Mouse (Mus musculus) T-helper 17 cell (primary cell): ENCODE data around the gene Dpf3.

Source experiments
- in situ Hi-C, 2 experiments: fragments of 300-600 bp; cut with MboI, MseI; formaldehyde crosslinking; loops; 1 replicate in 1 of 2; 2 replicates in 1 of 2; pipeline ENCODE4 v1.15.1; 2025; ENCODE audit warnings: high pct_unique_total_duplicates in 2 of 2

Dpf3 gene

DNA sequence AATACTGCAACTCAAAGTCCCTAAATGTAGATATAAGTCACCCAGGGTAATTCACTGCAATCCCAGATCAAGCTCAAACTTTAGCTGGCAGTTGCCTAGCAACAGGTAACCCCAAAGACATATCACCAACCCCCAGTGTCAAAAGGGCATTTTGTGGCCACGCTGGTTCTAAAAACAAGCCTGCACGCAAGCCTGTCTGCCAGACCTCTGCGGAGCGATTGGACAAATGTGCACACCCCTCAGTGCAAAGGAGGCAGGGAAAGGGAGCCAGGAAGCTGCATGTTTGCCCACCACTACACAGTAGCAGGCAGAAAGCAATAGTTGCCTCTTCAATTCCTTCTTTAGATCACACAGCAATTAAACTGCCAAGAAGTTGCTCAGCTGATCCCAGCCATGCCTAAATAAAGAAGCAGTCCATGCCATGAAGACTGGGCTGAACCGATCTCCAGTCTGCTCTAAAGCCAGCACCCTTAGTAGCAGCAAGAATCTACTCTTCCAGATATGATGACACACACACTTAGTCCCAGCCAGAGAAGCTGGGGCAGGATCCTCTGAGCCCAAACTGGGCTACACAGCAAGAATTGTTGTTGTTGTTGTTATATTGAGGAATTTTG is 13.4 kb downstream of the Dpf3 start:
- in situ Hi-C loops, result no loop called here

DNA sequence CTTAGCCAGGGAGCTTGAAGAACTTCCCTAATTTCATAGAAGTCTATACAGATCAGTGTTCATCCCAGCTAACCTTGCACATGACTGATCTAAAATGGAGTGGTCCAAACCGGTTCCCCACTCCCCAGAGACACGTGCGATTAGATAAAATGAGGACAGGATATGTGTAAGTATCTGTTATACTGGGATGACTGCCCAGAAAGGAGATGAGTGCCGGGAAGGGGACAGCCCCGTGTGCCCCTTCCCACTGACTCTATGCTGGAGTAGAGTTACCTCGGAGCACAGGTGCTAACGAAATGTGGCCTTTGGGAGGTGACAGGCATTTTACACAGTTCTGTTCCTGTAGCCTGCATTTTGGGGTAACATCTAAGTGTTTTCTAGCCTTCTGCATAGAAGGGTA is 15.8 kb downstream of the Dpf3 start:
- in situ Hi-C loops, result no loop called here

GRCm38 (mm10) chr12:83470085-83470484 is 17.4 kb downstream of the Dpf3 start:
- in situ Hi-C loops, result no loop called here

DNA sequence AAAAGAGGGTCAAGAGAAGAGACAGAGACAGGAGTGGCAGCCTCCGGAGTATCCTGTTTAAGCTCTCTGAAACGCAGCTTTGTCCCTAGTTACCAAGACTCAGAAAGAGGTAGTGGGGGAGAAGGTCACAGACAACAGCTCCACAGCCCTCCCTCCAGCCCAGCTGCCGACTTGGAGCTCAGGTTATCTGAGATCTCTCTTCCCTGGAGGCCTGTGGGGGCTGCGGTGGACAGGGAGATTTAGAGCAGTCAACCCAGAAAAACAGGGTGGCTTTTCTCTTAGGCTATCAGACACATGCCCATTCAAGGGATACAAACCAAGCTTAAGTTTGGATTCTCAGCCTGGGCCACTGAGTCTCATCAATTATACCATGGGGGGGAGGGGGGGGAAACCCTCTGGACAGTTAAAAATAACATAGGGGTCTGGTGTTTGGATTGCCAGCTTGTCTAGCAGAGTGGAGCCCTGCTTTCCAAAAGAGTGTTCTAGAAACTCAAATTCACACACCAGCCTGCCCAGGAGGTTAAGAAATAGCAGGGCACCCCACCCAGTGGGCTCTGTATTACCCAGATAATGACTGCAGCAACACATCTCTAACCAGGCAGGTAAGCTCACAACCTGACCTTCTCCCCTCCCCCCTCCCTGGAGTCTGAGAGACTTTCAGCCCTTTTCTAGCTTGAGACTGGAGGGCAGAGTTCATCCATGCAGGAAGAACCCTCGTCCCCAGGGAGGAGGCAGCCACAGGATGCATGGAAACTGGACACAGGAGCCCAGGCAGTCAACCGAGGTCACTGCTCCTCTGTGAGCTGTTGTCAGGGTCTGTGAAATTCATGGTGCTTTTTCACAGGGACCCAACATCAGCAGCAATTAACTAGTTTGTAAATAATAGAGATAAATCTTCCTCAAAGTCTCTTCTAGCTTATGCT is 20.7 kb downstream of the Dpf3 start:
- in situ Hi-C loops, result no loop called here

GRCm38 (mm10) chr12:83466053-83466452 is 21.5 kb downstream of the Dpf3 start:
- in situ Hi-C loops, result no loop called here

- in situ Hi-C loops, result no loop called here
Observed at GRCm38 (mm10) chr12:83460272-83460671, 27.2 kb downstream of the Dpf3 start.

DNA sequence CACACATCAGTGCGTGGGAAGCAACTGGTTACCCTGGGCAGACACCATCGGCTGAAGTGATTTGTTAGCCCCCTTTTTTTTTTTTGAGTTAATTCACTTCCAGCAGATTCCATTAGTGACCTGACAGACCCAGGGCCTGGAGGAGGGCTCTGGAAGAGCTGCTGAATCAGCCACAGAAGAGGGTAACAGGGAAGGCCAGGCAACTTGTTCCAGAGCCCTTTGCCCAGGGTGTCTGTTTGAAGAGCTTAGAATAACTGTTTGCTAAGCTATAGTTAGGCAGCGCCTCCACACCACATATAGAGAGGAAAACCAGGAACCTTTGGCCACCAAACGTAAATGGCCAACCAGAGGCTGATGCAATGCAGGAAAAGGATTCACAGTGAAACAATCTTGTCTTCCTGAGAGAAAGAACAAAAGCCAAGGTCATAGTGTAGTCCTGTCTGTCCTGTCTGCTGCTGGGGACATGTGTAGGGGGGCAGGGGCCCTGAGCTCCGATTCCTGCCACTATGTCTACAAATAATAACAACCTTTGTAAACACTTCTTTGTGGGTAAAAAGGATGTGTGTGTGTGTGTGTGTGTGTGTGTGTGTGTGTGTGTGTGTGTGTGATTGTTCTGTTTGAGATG is 32.7 kb downstream of the Dpf3 start:
- in situ Hi-C loops, result no loop called here

DNA sequence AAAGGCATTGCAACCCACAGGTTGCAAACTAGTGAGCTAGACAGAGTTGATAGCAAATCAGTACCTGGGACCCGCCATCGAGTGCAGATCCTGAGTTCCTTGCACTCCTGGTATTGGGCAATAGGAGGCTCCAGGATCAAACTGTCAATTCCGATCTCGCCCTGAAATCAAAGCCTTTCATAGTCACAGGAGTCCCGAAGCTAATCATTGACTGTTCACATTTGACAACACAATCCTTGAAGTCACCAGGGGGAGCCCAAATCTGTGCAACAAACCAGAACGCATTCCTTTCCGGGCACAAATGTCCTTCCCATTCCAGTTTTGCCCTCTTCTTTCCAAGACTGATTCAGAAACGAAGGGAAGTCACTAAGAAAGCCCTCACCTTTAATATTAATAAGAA is 35.7 kb downstream of the Dpf3 start:
- in situ Hi-C loops, result no loop called here

DNA sequence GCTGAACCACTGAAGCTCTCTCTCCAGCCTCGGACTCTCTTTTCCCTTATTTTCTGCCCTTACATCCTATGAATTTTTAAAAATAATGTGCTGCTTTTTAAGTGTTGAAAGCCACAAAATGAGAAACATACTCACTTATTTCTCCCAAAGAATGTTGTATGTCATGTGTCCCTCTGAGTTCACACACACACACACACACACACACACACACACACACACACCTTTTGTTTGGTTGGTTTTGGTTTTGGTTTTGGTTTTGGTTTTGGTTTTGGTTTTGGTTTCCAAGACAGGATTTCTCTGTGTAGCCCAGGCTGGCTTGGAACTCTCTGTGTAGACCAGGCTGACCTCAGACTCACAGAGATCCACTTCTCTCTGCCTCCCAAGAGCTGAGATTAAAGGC is 37.0 kb downstream of the Dpf3 start:
- in situ Hi-C loops, result no loop called here

GRCm38 (mm10) chr12:83449202-83449601 is 38.3 kb downstream of the Dpf3 start:
- in situ Hi-C loops, result no loop called here

DNA sequence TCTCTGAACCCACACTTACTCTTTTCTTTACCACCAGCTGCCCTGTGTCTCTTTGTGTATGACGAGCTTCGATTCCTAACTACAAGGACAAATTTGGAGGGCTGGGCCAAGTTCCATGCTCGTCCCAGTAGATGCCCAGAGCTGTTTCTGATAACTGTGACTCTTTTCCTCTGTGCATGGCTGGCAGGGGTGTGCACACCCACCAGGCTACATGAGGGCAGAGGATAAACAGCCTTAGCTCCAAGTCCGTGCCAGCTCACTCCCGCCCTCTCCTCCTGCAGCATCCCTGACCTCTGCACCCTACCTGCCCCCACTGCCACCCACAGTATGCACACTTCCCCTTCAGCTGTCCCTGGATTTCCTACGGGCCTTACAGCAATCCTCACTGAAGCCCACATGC is 41.9 kb downstream of the Dpf3 start:
- in situ Hi-C loops, result no loop called here

- in situ Hi-C loops, result no loop called here
Observed at GRCm38 (mm10) chr12:83444448-83444847, 43.1 kb downstream of the Dpf3 start.

DNA sequence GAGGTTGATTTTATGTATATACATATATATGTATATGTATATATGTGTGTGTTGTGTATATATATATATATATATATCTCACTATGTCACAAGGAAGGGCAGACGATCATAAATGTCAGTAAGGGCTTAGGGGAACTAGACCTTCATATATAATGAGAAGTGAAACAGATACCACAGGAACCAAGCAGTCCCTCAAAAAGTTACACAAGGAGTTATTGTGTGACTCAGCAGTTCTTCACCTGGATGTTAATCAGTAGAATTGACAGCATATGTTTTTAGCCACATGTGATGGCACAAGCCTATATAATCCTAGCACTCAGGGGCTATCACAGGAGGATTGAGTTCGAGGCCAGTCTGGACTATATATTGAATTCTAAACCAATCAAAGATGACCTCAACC is 49.5 kb downstream of the Dpf3 start:
- in situ Hi-C loops, result no loop called here

- in situ Hi-C loops, result no loop called here
Observed at GRCm38 (mm10) chr12:83433987-83434698, 53.4 kb downstream of the Dpf3 start.

GRCm38 (mm10) chr12:83433436-83433835 is 54.1 kb downstream of the Dpf3 start:
- in situ Hi-C loops, result no loop called here

DNA sequence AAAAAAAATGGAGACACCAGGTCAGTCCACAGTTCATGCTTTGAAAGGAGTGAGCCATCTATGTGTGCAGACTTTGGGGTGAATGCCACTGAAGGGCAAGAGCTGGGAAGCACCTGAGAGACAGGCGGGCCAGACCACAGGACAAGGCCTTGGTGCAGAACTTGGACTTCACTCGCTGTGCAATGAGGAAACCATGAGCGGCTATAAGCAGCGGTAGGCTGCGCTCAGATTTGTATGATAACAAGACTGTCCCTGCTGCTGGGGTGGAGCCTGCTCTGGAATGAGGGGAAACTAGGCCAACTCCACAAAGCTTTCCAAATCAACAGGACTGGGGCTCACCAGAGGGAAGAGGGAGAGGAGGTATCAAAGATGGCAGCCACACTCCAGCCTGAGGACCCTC is 57.3 kb downstream of the Dpf3 start:
- in situ Hi-C loops, result no loop called here

DNA sequence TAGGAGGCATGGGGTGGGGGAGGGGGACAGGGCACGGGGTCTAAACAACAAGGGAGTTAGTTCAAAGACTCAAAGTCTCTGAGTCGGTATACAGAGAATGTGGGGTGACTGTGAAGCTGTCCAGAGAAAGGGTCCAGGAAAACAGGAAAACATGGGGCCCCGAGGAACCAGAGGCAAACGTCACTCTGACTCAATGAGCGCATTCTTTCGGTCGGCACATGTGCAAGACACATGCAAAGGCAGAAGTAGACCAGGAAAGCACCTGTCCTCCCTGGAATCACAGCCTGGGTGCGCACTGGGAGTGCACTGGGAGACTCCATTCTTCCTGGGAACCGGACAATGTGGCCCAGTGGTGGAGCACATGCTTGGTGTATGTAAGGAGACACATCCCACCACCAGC is 59.5 kb downstream of the Dpf3 start:
- in situ Hi-C loops, result no loop called here

GRCm38 (mm10) chr12:83427601-83428000 is 59.9 kb downstream of the Dpf3 start:
- in situ Hi-C loops, result no loop called here

GRCm38 (mm10) chr12:83426326-83426725 is 61.2 kb downstream of the Dpf3 start:
- in situ Hi-C loops, result no loop called here

GRCm38 (mm10) chr12:83425736-83426135 is 61.8 kb downstream of the Dpf3 start:
- in situ Hi-C loops, result no loop called here

GRCm38 (mm10) chr12:83424720-83425444 is 62.6 kb downstream of the Dpf3 start:
- in situ Hi-C loops, result no loop called here
